Mouse (Mus musculus): ENCODE results near the gene Ager. TPM values are rescaled to one million over a fixed set of nuclear protein-coding genes. Genes with fewer than 3 reads are reported as not detected.

Gene Ager
- polyA plus RNA-seq, 1 experiment from 2014 or later = 2.3 TPM

DNA sequence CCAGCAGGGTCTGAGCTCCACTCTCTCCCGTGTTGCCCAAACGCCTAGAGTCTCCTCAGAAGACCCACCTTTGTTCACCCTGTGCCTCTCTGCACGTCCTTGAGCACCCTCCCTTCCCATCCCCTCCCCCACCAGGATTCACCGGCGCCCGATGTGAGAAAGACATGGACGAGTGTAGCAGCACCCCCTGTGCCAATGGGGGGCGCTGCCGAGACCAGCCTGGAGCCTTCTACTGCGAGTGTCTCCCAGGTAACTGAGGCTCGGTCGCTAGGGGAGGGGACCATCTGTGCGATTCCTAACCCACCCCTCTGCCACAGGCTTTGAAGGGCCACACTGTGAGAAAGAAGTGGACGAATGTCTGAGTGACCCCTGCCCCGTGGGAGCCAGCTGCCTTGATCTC, 25.3 kb upstream of the Ager start:
- Histone ChIP-seq H3K4me3 (ENCODE audit: low read depth, low read length) (no peak overlapping the region), H3K27ac (replicated peaks; ENCODE audit: low read depth, low read length) (no peak overlapping the region), H3K27me3 (replicated peaks; ENCODE audit: control insufficient read depth, insufficient read depth, low read length) (no peaks in the 10 kb centered on the region), H3K9ac (ENCODE audit: low read depth, low read length) (no peak overlapping the region), H3K4me1 (ENCODE audit: control insufficient read depth, insufficient read depth, low read length) (no peaks in the 10 kb centered on the region), H3K4me2 (ENCODE audit: low read depth, low read length) (no peak overlapping the region), H3K36me3 (ENCODE audit: control insufficient read depth, insufficient read depth, low read length) (no peaks in the 10 kb centered on the region), H3K9me3 (ENCODE audit: control insufficient read depth, low read length) (no peaks in the 10 kb centered on the region)
- no peak for ATAC-seq (ENCODE audit: low read depth)
- WGBS = 17% methylated on average over 14 of the region's 15 CpGs
- no peak for DNase-seq (ENCODE audit: low spot score)

DNA sequence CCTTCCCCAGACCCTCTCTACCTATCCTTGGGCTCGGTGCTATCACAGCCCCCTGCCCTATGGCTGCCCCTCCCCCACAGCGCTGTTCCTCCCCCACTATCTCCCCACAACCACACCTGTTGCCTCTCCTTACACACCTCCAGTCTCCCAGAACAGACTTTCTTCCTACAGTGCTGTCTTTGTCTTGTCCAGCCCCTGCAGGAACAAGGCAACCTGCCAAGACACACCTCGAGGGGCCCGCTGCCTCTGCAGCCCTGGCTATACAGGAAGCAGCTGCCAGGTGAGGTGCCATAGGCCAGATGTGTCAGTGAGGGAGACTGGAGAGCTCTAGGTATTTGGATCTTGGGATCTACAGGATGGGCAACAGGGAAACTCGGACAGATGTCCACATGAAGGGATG, 21.1 kb upstream of the Ager start:
- no peaks in the 10 kb centered on the region for H3K36me3 ChIP-seq (ENCODE audit: control insufficient read depth, insufficient read depth, low read length)
- no peak overlapping the region for H3K27ac ChIP-seq (replicated peaks; ENCODE audit: low read depth, low read length)
- no peaks in the 10 kb centered on the region for H3K9me3 ChIP-seq (ENCODE audit: control insufficient read depth, low read length)
- no peak overlapping the region for H3K4me3 ChIP-seq (ENCODE audit: low read depth, low read length)
- H3K9ac ChIP-seq (ENCODE audit: low read depth, low read length) = no peak overlapping the region
- no peak overlapping the region for H3K4me2 ChIP-seq (ENCODE audit: low read depth, low read length)
- ATAC-seq (ENCODE audit: low read depth) (no peak), DNase-seq (ENCODE audit: low spot score) (peak; percentile 37)
- H3K27me3 ChIP-seq (replicated peaks; ENCODE audit: control insufficient read depth, insufficient read depth, low read length) = no peaks in the 10 kb centered on the region
- 64% methylated on average over 5 of the region's 5 CpGs for WGBS
- H3K4me1 ChIP-seq (ENCODE audit: control insufficient read depth, insufficient read depth, low read length) = no peaks in the 10 kb centered on the region

DNA sequence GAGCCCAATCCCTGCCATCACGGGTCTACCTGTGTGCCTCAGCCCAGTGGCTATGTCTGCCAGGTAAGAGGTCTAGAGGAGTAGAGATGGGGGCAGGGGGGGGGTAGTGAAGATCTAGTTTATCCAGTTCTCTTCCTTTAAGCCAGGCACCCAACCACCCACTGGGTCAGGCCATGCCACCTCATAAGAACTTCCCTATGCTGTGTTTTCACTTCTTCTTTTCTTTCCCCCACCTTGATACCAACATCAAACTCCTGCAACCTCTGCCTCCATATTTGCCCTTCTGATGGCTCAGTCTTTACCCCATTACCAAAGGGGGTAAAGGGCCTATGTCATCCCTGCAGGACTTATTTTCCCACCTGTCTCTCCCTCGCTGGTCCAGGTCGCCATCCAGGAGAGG, 19.6 kb upstream of the Ager start:
- Histone ChIP-seq H3K4me1 (ENCODE audit: control insufficient read depth, insufficient read depth, low read length) (no peaks in the 10 kb centered on the region), H3K9me3 (ENCODE audit: control insufficient read depth, low read length) (no peaks in the 10 kb centered on the region), H3K9ac (ENCODE audit: low read depth, low read length) (no peak overlapping the region), H3K4me3 (ENCODE audit: low read depth, low read length) (no peak overlapping the region), H3K4me2 (ENCODE audit: low read depth, low read length) (no peak overlapping the region), H3K36me3 (ENCODE audit: control insufficient read depth, insufficient read depth, low read length) (no peaks in the 10 kb centered on the region), H3K27ac (replicated peaks; ENCODE audit: low read depth, low read length) (no peak overlapping the region), H3K27me3 (replicated peaks; ENCODE audit: control insufficient read depth, insufficient read depth, low read length) (no peaks in the 10 kb centered on the region)
- DNase-seq (ENCODE audit: low spot score) (no peak), ATAC-seq (ENCODE audit: low read depth) (no peak)
- 78% methylated on average over 3 of the region's 3 CpGs for WGBS

DNA sequence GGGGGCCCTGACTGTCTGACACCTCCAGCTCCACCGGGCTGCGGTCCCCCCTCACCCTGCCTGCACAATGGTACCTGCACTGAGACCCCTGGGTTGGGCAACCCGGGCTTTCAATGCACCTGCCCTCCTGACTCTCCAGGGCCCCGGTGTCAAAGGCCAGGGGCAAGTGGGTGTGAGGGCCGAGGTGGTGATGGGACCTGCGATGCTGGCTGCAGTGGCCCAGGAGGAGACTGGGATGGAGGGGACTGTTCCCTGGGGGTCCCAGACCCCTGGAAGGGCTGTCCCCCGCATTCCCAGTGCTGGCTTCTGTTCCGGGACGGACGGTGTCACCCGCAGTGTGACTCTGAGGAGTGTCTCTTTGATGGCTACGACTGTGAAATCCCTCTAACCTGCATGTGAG, 15.1 kb upstream of the Ager start:
- Histone ChIP-seq H3K4me3 (ENCODE audit: low read depth, low read length) (no peak overlapping the region), H3K9ac (ENCODE audit: low read depth, low read length) (no peak overlapping the region), H3K9me3 (ENCODE audit: control insufficient read depth, low read length) (no peaks in the 10 kb centered on the region), H3K27me3 (replicated peaks; ENCODE audit: control insufficient read depth, insufficient read depth, low read length) (no peaks in the 10 kb centered on the region), H3K4me1 (ENCODE audit: control insufficient read depth, insufficient read depth, low read length) (peaks cover 9% of the 10 kb centered on the region), H3K27ac (replicated peaks; ENCODE audit: low read depth, low read length) (no peak overlapping the region), H3K36me3 (ENCODE audit: control insufficient read depth, insufficient read depth, low read length) (no peaks in the 10 kb centered on the region), H3K4me2 (ENCODE audit: low read depth, low read length) (no peak overlapping the region)
- no peak for DNase-seq (ENCODE audit: low spot score)
- 80% methylated on average over 11 of the region's 12 CpGs for WGBS
- no peak for ATAC-seq (ENCODE audit: low read depth)

DNA sequence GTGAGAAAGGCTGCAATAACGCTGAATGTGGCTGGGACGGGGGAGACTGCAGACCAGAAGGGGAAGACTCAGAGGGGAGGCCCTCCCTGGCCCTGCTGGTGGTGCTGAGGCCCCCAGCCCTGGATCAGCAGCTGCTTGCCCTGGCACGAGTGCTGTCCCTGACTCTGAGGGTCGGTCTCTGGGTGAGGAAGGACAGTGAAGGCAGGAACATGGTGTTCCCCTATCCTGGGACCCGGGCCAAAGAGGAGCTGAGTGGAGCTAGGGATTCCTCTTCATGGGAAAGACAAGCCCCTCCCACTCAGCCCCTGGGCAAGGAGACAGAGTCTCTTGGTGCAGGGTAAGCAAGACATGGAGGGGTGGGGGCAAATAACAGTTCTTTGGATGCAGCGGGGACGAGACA, 14.3 kb upstream of the Ager start:
- Histone ChIP-seq H3K27me3 (replicated peaks; ENCODE audit: control insufficient read depth, insufficient read depth, low read length) (no peaks in the 10 kb centered on the region), H3K4me1 (ENCODE audit: control insufficient read depth, insufficient read depth, low read length) (peaks cover 14% of the 10 kb centered on the region), H3K4me3 (ENCODE audit: low read depth, low read length) (no peak overlapping the region), H3K9me3 (ENCODE audit: control insufficient read depth, low read length) (no peaks in the 10 kb centered on the region), H3K36me3 (ENCODE audit: control insufficient read depth, insufficient read depth, low read length) (no peaks in the 10 kb centered on the region), H3K9ac (ENCODE audit: low read depth, low read length) (no peak overlapping the region), H3K27ac (replicated peaks; ENCODE audit: low read depth, low read length) (no peak overlapping the region), H3K4me2 (ENCODE audit: low read depth, low read length) (no peak overlapping the region)
- DNase-seq (ENCODE audit: low spot score) (no peak), ATAC-seq (ENCODE audit: low read depth) (no peak)
- WGBS = 66% methylated on average over 7 of the region's 7 CpGs

DNA sequence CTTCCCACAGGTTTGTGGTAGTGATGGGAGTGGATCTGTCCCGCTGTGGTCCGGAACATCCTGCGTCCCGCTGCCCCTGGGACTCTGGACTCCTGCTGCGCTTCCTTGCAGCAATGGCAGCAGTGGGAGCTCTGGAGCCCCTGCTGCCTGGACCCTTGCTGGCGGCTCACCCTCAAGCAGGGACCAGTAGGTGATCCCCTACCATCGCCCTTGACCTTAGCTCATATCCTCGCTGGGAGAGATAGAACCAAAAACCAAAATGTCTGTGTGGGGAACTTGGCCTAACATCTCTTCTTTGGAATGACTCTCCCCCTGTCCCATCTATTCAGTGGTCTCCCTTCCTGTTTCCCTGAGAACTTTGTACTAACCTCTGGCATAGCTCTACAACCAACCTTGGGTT, 13.8 kb upstream of the Ager start:
- 83% methylated on average over 8 of the region's 8 CpGs for WGBS
- H3K36me3 ChIP-seq (ENCODE audit: control insufficient read depth, insufficient read depth, low read length) = no peaks in the 10 kb centered on the region
- no peak for ATAC-seq (ENCODE audit: low read depth)

DNA sequence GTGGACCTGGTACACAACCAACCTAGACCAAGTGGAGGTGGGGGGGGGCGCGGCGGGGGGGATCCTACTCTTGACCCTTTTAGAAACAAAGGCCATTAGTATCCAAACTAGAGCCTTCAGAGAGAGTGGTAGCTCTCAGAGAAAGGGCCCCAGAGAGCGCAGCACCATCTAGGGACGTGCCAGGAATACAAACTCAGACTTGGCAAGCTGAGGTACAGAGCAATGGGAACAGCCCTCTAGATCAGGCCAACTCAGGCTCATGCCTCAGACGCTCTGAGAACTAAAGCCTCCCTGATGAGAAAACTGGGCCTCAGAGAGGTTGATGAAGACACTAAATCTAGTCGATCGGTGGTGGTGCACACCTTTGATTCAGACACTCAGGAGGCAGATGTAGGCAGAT, 12.5 kb upstream of the Ager start:
- Histone ChIP-seq H3K27me3 (replicated peaks; ENCODE audit: control insufficient read depth, insufficient read depth, low read length) (no peaks in the 10 kb centered on the region), H3K27ac (replicated peaks; ENCODE audit: low read depth, low read length) (no peak overlapping the region), H3K4me3 (ENCODE audit: low read depth, low read length) (no peak overlapping the region), H3K4me1 (ENCODE audit: control insufficient read depth, insufficient read depth, low read length) (peaks cover 28% of the 10 kb centered on the region), H3K4me2 (ENCODE audit: low read depth, low read length) (no peak overlapping the region), H3K9ac (ENCODE audit: low read depth, low read length) (no peak overlapping the region), H3K36me3 (ENCODE audit: control insufficient read depth, insufficient read depth, low read length) (no peaks in the 10 kb centered on the region), H3K9me3 (ENCODE audit: control insufficient read depth, low read length) (no peaks in the 10 kb centered on the region)
- DNase-seq (ENCODE audit: low spot score) = no peak
- WGBS = 91% methylated on average over 5 of the region's 8 CpGs
- no peak for ATAC-seq (ENCODE audit: low read depth)

More for the DNA sequence above, 13.8 kb upstream of the Ager start:
- H3K4me3 ChIP-seq (ENCODE audit: low read depth, low read length) = no peak overlapping the region
- H3K9me3 ChIP-seq (ENCODE audit: control insufficient read depth, low read length) = no peaks in the 10 kb centered on the region
- H3K9ac ChIP-seq (ENCODE audit: low read depth, low read length) = no peak overlapping the region
- H3K27ac ChIP-seq (replicated peaks; ENCODE audit: low read depth, low read length) = no peak overlapping the region
- no peak for DNase-seq (ENCODE audit: low spot score)
- H3K27me3 ChIP-seq (replicated peaks; ENCODE audit: control insufficient read depth, insufficient read depth, low read length) = no peaks in the 10 kb centered on the region
- H3K4me2 ChIP-seq (ENCODE audit: low read depth, low read length) = no peak overlapping the region
- H3K4me1 ChIP-seq (ENCODE audit: control insufficient read depth, insufficient read depth, low read length) = peaks cover 18% of the 10 kb centered on the region

DNA sequence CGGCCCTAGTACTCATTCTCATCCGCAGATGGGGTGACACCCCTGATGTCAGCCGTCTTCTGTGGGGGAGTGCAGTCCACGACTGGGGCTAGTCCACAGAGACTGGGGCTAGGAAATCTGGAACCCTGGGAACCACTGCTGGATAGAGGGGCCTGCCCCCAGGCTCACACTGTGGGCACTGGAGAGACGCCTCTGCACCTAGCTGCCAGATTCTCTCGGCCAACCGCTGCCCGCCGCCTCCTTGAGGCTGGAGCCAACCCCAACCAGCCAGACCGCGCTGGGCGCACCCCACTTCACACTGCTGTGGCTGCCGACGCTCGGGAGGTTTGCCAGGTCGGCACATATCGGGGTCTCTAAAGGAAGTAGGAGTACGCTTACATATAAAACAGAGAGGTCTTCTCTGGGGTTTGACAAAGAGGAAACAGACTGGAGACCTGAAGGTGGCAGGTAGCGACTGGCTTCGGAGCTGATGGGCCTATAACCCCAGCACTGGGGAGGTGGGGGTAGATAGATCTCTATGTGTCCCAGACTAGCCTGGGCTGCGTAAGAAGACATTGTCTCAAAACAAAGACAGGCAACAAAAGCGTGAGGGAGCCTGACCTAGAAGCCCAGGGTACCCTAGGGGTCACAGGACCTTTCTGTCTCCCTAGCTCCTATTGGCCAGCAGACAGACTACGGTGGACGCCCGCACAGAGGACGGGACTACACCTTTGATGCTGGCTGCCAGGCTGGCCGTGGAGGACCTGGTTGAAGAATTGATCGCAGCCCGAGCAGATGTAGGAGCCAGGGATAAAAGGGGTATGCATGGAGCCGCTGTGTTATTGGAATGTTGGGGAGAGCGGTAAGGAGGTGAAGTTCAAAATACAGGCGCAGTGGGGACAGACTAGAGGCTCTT, 11.5 kb upstream of the Ager start:
- DNase-seq (ENCODE audit: low spot score) = no peak
- ATAC-seq (ENCODE audit: low read depth) = no peak
- Histone ChIP-seq H3K36me3 (ENCODE audit: control insufficient read depth, insufficient read depth, low read length) (no peaks in the 10 kb centered on the region), H3K4me3 (ENCODE audit: low read depth, low read length) (peak overlapping the region; percentile 80), H3K27ac (replicated peaks; ENCODE audit: low read depth, low read length) (peak overlapping the region; percentile 97), H3K4me1 (ENCODE audit: control insufficient read depth, insufficient read depth, low read length) (peaks cover 37% of the 10 kb centered on the region), H3K9ac (ENCODE audit: low read depth, low read length) (peak overlapping the region; percentile 96), H3K4me2 (ENCODE audit: low read depth, low read length) (peak overlapping the region; percentile 99), H3K27me3 (replicated peaks; ENCODE audit: control insufficient read depth, insufficient read depth, low read length) (no peaks in the 10 kb centered on the region), H3K9me3 (ENCODE audit: control insufficient read depth, low read length) (no peaks in the 10 kb centered on the region)
- 27% methylated on average over 32 of the region's 32 CpGs for WGBS
